Mouse (Mus musculus): Measurements from ENCODE around the gene Il10ra. TPM values are rescaled to one million over a fixed set of nuclear protein-coding genes. Genes with fewer than 3 reads are reported as not detected.

The Il10ra gene
- total RNA-seq, 4 experiments from 2014 or later, result 1.8 to 10.0 (median 6.1) TPM

DNA sequence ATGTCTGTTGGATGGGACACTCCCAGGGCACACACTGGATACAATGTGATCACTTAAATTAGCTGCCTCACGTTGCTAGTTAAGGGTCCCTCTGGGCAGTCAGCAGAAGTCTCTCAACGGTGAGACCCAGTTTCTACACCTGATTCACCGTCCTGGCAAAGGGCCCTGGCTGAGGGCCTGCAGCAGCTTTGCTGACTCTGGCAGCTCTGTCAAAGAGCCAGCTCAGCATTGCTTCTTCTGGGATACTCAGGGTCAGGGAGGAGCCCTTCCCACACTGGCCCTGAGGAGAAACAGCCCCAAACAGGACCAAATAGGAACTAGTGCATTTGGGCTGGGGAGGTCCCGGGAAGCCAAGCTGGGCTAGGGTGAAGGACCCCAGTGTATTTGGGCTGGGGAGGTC, 7.5 kb downstream of the Il10ra start:
- DNase-seq (ENCODE audit: low spot score in 2 of 2), result no peak

DNA sequence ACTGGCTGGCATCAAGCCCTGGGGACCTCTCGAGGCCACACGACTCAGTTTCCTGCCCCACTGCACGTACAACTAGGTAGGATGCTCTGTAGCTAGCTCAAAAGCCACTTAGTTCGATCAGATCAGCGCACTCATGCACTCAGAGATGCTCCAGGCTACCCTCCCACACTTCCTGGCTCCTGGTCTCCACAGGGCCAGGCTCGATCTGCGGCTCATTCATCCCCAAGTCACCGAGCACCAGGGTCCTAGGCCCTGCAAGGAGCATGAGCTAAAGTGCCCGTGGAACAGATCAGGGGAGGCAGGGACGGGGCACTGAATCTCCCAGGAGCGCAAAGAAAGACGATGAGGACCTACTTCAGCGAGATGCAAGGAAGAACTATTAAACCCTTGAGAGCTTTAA, 9.9 kb downstream of the Il10ra start:
- no peak for DNase-seq (ENCODE audit: low spot score in 2 of 2)

DNA sequence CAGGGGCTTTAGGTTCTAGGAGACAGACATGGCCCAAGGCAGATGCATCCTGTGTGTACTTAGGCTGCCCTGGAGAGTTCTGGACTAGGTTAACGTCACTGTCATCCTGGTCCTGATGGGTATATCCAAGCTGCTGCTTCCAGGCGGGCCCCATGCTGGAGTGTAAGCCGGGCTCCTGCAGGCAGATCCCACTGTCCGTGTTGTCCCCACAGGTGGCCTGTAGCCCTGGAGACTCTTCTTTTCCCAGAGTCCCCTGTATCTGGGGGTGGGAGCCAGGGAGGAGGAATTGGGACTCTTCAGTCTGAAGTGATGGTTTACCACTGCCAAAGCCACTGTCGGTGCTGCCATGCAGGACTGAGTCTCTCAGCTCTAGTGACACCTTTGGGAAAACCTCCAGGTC, 13.0 kb downstream of the Il10ra start:
- DNase-seq (ENCODE audit: low spot score in 2 of 2), result no peak

DNA sequence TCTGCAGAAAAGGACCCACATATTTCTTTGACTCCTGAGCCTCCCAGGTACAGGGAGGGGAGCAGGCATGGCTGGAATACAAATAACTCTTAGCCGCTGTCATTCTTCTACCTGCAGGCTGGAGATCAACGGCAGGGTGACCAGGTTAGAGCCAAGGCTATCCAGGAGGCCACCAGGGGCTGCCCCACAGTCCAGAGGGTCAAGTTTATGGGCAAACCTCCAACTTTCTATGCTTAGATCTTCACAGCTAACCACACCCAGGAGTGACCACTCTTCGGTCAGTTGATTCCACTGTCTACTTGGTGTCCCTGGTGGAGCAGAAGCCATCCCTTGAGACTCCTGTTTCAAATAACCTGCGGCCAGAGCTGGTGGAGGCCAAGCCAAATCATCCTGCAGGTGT, 13.5 kb downstream of the Il10ra start:
- no peak for DNase-seq (ENCODE audit: low spot score in 2 of 2)

DNA sequence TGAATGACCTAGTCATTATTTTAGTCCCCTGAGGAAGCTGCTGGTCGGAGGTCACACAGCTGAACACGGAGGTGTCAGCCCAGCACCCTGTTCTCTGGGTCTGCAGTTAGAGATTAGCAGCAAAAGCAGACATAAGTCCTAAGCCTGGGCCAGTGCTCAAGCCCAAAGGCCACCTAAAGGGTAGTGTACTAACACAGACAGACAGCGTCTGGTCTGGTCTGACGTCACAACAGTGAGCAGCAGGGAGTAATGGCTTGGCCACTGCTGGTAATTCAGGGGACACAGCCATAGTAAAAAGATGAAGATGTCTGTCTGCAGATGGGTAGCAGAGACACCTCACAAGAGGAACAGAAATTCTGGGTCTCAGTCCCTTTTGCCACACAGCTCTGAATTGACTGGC, 14.3 kb downstream of the Il10ra start:
- DNase-seq (ENCODE audit: low spot score in 2 of 2), result no peak

GRCm38 (mm10) chr9:45254021-45254420, 14.9 kb downstream of the Il10ra start:
- no peak for DNase-seq (ENCODE audit: low spot score in 2 of 2)

GRCm38 (mm10) chr9:45252395-45252794, 16.6 kb downstream of the Il10ra start:
- no peak for DNase-seq (ENCODE audit: low spot score in 2 of 2)

GRCm38 (mm10) chr9:45251990-45252389, 17.0 kb downstream of the Il10ra start:
- DNase-seq (ENCODE audit: low spot score in 2 of 2), result no peak

DNA sequence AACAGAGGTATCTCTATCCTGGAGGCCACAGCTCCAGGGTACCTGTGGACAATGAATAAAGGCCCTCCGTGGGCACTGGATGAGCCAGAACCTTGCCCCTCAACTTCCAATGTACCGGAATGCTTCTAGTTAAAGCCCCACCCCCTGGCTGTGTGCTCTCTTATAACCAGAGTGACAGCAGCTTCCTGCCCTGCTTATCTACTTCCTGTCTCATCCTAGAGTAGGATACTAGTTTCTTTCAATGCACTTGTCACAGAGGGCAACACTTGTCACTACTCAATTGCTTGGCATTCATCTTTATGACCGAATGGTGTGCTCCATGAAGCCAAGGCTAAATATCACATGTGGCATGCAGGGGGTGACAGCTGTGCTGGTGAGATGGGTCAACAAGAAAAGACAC, 17.7 kb downstream of the Il10ra start:
- DNase-seq (ENCODE audit: low spot score in 2 of 2), result no peak

DNA sequence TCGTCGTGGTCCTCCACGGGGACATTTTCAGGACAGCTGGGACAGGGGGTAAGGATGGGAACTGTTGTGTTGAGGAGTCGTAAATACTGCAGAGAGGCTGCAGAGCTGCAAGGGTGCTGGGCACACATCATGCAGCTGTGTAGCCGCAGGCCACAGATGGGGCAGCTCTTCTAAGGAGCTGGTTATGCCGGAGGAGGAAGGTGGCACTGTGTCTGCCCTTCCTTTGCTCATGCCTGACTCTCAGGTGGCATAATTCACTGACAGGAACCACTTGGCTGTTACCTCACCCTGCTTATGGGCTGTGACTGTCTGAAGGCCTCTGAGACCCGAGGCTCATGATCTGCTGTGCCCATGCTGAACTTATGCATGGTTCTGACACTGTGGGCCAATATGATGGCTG, 18.6 kb downstream of the Il10ra start:
- DNase-seq (ENCODE audit: low spot score in 2 of 2), result no peak

DNA sequence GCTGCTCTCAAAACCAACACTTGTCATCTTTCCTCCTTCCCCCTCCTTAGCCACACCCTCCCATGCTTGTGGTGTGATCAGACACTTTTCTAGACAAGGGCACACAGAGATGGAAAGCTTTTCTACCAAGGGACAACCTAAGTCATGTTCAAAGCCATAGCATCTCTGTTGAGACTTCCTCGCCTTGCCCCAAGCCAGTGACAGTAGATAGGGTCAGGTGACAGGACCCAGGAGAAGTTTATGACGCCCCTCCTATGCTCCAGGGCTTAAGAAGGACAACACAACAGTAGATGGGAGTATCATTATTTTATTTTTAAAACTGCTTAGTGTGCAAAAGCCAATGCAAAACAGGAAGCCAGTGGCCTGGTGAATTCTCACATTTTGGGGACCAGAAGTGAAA, 21.4 kb downstream of the Il10ra start:
- DNase-seq (ENCODE audit: low spot score in 2 of 2), result no peak

- DNase-seq (ENCODE audit: low spot score in 2 of 2), result no peak
Observed at GRCm38 (mm10) chr9:45246060-45246459, 22.9 kb downstream of the Il10ra start.

GRCm38 (mm10) chr9:45245432-45245831, 23.5 kb downstream of the Il10ra start:
- DNase-seq (ENCODE audit: low spot score in 2 of 2), result no peak

- no peak for DNase-seq (ENCODE audit: low spot score in 2 of 2)
Observed at GRCm38 (mm10) chr9:45241397-45241796, 27.6 kb downstream of the Il10ra start.

DNA sequence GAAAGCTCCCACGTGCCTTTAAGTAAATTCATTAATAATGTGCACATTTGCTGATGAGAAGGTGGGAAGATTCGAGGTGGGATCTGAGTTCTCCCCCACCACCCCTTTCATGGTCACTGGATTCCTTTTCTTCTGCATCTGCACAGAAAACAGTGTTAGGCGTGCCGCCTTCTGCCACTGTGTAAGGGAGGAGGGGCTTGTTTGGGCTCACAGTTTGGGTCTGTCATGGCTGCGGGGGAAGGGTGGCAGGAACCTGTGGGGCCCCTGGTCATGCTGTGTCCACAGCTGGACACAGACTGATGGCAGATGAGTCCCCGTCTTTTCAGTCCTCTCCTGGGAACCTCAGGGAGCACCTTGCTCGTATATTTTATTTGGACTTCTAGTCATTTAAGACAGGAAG, 32.2 kb downstream of the Il10ra start:
- DNase-seq (ENCODE audit: low spot score in 2 of 2), result no peak

GRCm38 (mm10) chr9:45235668-45236227, 33.2 kb downstream of the Il10ra start:
- no peak for DNase-seq (ENCODE audit: low spot score in 2 of 2)

- no peak for DNase-seq (ENCODE audit: low spot score in 2 of 2)
Observed at GRCm38 (mm10) chr9:45229359-45229758, 39.6 kb downstream of the Il10ra start.

GRCm38 (mm10) chr9:45221567-45221966, 47.4 kb downstream of the Il10ra start:
- DNase-seq (ENCODE audit: low spot score in 2 of 2), result peak; percentile 78 to 96

GRCm38 (mm10) chr9:45219644-45220043, 49.3 kb downstream of the Il10ra start:
- DNase-seq (ENCODE audit: low spot score in 2 of 2), result no peak

DNA sequence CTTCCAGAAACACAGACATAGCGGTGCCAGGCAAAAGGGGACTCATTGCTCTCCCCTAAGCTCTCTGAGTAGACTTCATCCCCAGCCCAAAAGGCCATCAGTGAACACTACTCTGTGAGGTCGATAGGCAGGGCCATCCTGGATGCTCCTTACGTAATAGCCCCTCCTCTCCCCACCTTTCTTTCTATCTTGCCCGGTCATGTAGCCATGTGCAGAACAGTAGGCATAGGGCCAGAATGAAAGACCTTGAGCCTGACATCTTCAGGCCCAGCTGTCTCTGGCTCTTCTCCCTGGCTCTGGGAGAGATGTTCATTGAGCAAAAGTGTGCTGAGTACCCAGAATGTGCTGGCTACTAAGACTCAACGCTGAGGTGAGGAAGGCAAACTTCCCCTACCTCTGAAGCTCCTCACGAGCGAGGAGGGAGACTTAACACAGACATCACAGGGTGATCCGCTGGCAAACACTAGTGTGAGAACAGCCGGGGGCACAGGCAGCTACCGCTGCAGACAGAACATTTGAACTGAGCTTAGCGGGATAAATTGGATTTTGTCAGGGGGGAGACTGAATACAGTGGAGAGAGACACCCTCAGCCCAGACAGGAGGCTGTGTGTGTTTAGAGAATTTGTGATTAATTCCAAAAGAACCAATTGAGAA, 53.3 kb downstream of the Il10ra start:
- no peak for DNase-seq (ENCODE audit: low spot score in 2 of 2)

- no peak for DNase-seq (ENCODE audit: low spot score in 2 of 2)
Observed at GRCm38 (mm10) chr9:45212001-45212400, 56.9 kb downstream of the Il10ra start.

- DNase-seq (ENCODE audit: low spot score in 2 of 2), result no peak
Observed at GRCm38 (mm10) chr9:45207015-45207743, 61.8 kb downstream of the Il10ra start.

- DNase-seq (ENCODE audit: low spot score in 2 of 2), result no peak
Observed at GRCm38 (mm10) chr9:45206121-45206520, 62.8 kb downstream of the Il10ra start.
